Mouse (Mus musculus): ENCODE measurements around the gene Lrig1.

- TF ChIP-seq CTCF (IDR thresholded peaks at IDR 0.05) (no peak), EP300 (IDR thresholded peaks at IDR 0.05) (no peak)
Measured at GRCm38 (mm10) chr6:94615936-94616335, 84.0 kb downstream of the Lrig1 start.

Measured in lung, postnatal 0 days (tissue).